Mouse (Mus musculus) urinary bladder, adult 18-20 months (tissue): ENCODE data around the gene Gss.

ENCODE experiments used
- DNase-seq, 2 experiments: peaks; one replicate each; pipeline ENCODE4 v3.0.0; 2022; ENCODE audit warnings: low spot score in 2 of 2, mixed read lengths in 2 of 2

Gss gene

GRCm38 (mm10) chr2:155517455-155518423, 74.9 kb downstream of the Gss start, which contains the start of the genes Acss2 and Ggt7:
Gene Acss2, plus strand, starts transcription at chr2:155517948.
Gene Ggt7, minus strand, starts transcription at chr2:155518237.
- peak; percentile 98 to 99 for DNase-seq

DNA sequence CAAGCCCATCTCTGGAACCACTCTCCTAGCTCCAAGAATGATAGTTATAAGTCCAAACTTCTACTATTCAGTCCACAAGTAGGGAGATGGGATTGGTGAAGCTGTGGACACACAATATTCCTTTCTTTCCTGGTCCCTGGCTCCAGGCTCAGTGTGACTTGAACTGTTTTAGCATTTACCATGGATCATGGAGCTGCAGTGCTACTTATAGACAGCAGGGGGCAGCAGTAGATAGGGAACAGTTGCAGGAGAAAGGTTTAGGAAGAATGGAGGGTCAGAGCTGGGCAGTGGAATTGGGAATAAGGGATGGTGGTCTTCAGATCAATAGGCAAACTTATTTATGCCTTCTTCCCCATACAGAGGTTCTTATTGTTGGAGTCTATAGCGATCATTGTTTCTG, 76.7 kb downstream of the Gss start:
- peak; percentile 39 to 45 for DNase-seq

DNA sequence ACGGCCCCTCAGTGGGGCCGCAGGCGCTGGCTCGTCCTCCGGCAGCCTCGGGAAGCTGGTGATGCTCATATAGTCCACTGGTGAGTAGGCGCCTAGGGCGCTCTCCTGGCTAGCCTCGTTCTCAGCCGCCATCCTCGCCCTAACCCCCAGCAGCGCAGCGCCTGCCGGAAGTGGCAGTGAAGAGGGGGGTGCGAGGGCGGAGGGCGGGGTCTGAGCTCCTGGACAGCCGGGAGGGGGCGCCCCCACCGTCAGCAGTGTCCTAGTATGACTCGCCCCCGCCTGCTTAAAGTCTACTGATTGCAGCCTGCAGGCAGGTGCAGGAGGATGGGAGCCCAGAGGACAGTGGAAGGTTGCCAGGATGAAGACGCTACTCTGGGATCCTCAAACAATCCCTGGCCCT, 77.9 kb downstream of the Gss start:
- peak; percentile 25 to 46 for DNase-seq

DNA sequence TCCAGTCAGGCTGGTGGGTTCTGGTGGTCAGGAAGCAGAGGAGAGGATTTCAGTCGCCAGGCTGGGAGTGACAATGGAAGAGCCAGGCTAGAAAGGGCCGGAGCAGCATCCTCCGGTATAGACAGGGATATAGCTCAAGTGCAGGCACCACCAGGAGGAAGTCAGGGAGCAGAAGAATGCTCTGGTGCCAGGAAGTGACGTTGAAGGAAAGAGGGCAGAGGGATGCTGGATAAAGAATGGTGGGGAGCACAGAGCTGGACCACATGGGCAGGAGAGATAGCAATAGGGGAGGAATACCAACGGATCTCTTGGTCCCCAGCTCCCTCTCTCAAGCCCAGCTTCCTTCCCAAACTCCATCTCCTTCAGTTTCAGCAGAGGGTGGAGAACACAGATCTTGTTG, 79.1 kb downstream of the Gss start:
- no peak for DNase-seq
